Mouse (Mus musculus) ES-Bruce4 (cell line): ENCODE measurements around the gene Mrpl48.

Experiments used
- CTCF ChIP-seq: IDR thresholded peaks from one replicate; pipeline ENCODE4 v1.8.1; 2011; ENCODE audit warnings: low read depth, low read length
- EP300 ChIP-seq: IDR thresholded peaks from 2 replicates; pipeline ENCODE4 v1.6.1; 2011; ENCODE audit warnings: low read depth, low read length; ENCODE audit not compliant: insufficient read depth

DNA sequence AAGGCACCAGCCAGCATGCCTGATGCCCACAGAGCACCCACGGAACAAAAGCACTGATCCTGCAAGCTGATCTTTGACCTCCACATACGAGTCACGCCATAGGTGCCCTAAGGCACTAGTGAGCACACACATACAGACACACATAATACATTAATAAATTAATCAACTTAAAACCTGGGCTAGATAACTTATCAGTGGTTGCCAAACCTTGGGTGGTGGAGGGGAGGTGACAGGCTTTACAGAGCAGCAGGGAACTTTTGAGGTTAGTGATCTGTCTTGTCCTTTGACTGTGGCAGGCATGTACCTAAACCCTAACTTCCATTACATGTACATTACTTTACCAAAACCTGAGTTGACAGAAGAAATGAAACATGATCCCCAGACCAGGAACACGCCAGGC lies 48.8 kb downstream of the Mrpl48 start:
- TF ChIP-seq EP300 (no peak), CTCF (no peak)
